Mouse (Mus musculus) gastrocnemius, postnatal 36 days (tissue): ENCODE measurements around the gene Ttc13. TPM values are rescaled to one million over a fixed set of nuclear protein-coding genes. Genes with fewer than 3 reads are reported as not detected.

Source experiments
- DNase-seq, 2 experiments: peaks; one replicate each; pipeline ENCODE4 v3.0.0; 2022
- intact Hi-C: fragments of 180-260 bp; cut with DNase I; formaldehyde crosslinking; loops from one replicate; pipeline ENCODE4 v1.15.1; 2025
- long read RNA-seq, 2 experiments: library from polyadenylated mRNA; stranded (forward); transcript quantifications; one replicate each; pipeline ENCODE4 v2.0.0; 2021
- total RNA-seq, 2 experiments: library from RNA; stranded (reverse); gene quantifications; 2 replicates each; pipeline ENCODE4 v1.2.3; 2021

The Ttc13 gene
- 10 to 100 TPM; 15.6 to 18.5 TPM for total RNA-seq
- long read RNA-seq, experiment 1, partial matches to known transcripts: 2 of 15 reads
- long read RNA-seq, experiment 1, other reads (novel, unspliced or antisense): 8 of 15 reads
- long read RNA-seq, experiment 2, transcript Ttc13-203 (21 exons, 3,148 nt): major isoform, 6 of 18 reads
- long read RNA-seq, experiment 2, partial matches to known transcripts: 1 of 18 reads
- long read RNA-seq, experiment 2, other reads (novel, unspliced or antisense): 11 of 18 reads

DNA sequence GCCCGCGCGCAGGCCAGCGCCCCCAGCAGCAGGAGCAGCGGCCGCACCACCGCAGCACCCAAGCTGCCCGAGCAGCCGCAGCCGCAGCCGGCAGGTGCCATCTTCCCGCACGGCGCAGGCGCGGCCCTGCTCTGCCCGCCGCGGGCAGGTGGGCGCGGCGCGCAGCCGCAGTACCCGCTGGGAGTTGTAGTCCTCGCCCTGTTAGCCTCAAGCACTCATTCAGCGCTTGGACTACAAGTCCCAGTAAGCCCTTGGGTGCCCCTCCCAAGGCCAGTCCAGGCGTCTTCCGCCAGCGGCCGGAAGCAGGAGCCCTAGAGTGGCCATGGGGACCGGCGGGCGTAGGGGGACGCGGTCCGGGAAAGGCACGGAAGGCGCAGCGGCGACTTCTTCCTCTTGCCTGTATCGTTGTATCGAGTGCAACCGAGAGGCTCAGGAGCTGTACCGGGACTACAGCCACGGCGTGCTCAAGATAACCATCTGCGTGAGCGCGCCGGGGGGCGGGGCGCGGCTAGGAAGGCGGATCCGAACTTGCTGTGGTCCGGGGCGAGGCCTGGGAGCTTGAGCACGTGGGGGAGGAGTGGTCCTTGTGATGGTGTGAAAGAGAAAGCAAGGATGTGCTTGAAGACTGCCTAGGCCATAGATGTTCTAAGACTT is at the start of gene Ttc13, which contains the start of gene Arv1:
TSS of gene Ttc13 (minus strand) at position 122 of the 654 bp plus-strand sequence.
TSS of gene Arv1 (plus strand) at position 278 of the 654 bp plus-strand sequence.
- peak; percentile 90 to 95 for DNase-seq
- intact Hi-C loops: no loop called here

DNA sequence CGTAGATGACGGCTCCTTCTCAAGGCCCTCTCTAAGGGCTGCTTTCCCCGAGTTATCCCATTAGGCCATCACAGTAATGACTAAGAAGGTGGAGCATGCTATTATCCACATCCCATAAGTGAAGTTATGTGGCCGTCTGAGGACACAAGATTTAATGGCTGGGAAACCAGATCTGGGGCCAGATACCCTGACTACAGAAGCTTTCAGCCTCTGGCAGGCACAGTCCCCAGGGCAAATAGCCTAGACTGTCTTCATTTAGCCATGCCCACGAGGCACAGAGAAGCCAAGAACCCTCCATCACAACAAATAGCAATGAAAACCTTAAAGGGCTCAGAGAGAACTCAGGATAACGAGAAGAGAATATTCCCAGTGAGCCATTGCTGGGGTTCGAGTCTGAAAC is 41.3 kb upstream of the Ttc13 start:
- intact Hi-C loops: no loop called here
- no peak for DNase-seq

DNA sequence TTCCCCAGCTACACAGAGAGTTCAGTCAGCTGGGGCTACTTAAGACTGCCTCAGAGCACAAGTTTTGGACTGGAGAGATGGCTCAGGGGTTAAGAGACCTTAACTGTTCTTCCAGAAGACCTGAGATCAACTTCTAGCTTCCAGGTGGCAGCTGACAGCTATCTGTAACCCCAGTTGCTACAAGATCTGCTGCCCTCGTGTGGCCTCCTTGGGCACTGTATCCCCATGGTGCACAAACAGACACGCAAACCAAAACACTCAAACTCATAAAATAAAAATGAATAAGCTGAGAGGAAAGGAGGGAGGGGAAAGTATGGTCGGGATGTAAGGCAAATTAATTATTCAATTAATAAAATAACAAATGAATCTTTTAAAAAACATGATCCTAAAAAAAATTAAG is 36.8 kb upstream of the Ttc13 start:
- intact Hi-C loops: no loop called here
- no peak for DNase-seq

- no peak for DNase-seq
- intact Hi-C loops: no loop called here
Observed at GRCm38 (mm10) chr8:124756601-124757000, 34.8 kb upstream of the Ttc13 start.

DNA sequence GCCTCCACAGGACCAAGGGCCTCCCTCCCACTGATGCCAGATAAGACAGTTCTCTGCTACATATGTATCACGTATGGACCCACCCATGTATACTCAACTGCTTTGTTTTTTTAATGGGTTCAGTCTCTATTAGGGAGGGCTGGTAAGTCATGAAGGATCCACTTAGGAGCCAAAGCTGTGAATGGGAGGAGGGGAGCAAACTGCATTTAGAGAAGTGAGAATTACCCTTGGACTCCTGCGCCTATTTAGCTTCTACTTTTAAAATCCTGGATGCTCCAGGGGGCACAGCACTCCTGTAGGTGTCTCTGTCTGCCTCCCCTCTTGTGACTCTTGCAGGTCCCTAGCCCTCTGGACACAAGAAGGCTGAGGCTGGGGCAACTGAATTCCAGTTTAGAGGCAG is 34.4 kb upstream of the Ttc13 start:
- intact Hi-C loops: no loop called here
- no peak for DNase-seq

GRCm38 (mm10) chr8:124755481-124755880 is 33.7 kb upstream of the Ttc13 start:
- intact Hi-C loops: no loop called here
- DNase-seq: no peak

- intact Hi-C loops: no loop called here
- no peak for DNase-seq
Observed at GRCm38 (mm10) chr8:124754792-124755190, 33.0 kb upstream of the Ttc13 start.

- intact Hi-C loops: no loop called here
- no peak for DNase-seq
Observed at GRCm38 (mm10) chr8:124754101-124754791, 32.5 kb upstream of the Ttc13 start.

- no peak for DNase-seq
Observed at GRCm38 (mm10) chr8:124752325-124752862, 30.6 kb upstream of the Ttc13 start.

GRCm38 (mm10) chr8:124751709-124752173 is 30.0 kb upstream of the Ttc13 start, which contains the start of gene Fam89a:
Gene Fam89a, minus strand, starts transcription at chr8:124751832.
- DNase-seq: peak; percentile 18 to 29
- intact Hi-C loops: no loop called here

More at GRCm38 (mm10) chr8:124752325-124752862, 30.6 kb upstream of the Ttc13 start:
- intact Hi-C loops: no loop called here

DNA sequence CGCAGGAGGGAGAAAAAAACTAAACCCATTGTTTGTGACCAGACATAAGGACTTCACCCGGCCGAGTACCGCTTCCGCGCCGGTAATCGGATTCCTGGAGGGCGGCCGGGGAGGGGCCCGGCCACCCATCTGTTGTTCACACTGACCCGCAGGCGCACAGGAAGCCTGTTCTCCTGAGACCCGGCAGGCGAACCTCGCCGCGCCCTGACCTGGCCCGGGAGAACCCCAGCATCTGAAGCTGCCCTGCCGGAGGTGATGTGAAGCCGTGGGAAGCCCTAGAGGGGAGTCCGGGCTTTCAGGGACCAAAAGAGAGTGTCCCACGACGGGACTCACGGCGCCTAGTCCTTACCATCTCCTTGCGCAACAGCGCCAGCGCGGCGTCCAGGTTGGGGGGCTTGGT is 29.4 kb upstream of the Ttc13 start:
- intact Hi-C loops: no loop called here
- no peak for DNase-seq

GRCm38 (mm10) chr8:124746661-124747060 is 24.9 kb upstream of the Ttc13 start:
- DNase-seq: no peak
- intact Hi-C loops: no loop called here

GRCm38 (mm10) chr8:124739268-124739667 is 17.5 kb upstream of the Ttc13 start:
- intact Hi-C loops: loop anchor here (1.0 to 2.0 kb wide), 2 partner anchors 36 to 89 kb away; no protein-coding TSS in a partner anchor
- DNase-seq: no peak

GRCm38 (mm10) chr8:124735371-124735911 is 13.7 kb upstream of the Ttc13 start:
- intact Hi-C loops: no loop called here
- no peak for DNase-seq

DNA sequence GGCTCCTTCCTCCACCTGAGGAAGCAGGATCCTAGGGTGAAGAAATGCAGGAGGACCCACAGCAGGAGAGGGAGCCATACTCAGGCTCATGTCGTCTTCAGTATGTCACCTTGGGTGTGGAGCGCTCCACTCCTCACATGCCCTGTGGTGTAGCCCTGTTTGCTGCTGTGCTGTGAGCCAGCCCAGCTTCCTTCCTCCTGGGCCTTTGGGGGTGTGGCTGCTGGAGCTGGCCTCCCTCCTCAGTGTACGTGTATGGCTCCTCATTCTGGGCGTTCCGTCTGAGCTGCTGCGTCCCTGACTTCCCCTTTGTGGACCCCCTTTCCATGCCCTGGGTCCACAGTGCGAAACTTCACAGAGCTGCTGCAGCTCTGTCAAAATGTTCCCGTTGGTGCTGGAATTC is 11.0 kb upstream of the Ttc13 start:
- intact Hi-C loops: no loop called here
- no peak for DNase-seq

DNA sequence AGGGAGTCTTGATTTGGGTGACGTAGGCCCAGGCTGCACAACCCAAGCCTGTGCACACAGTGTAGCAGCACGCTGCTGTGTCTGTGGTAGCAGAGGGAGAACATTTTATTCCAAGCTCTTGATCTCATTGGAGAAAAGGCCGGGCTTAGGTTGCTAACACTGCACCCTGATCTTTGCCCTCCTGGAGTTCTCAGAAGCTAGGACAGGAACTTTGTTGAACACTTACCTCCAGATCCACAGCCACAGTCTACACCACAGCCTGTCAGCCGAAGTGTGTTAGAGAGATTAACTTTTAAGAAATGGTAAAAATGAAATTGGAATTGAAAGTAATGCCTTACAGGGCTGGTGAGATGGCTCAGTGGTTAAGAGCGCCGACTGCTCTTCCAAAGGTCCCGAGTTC is 2.5 kb upstream of the Ttc13 start:
- intact Hi-C loops: no loop called here
- no peak for DNase-seq

DNA sequence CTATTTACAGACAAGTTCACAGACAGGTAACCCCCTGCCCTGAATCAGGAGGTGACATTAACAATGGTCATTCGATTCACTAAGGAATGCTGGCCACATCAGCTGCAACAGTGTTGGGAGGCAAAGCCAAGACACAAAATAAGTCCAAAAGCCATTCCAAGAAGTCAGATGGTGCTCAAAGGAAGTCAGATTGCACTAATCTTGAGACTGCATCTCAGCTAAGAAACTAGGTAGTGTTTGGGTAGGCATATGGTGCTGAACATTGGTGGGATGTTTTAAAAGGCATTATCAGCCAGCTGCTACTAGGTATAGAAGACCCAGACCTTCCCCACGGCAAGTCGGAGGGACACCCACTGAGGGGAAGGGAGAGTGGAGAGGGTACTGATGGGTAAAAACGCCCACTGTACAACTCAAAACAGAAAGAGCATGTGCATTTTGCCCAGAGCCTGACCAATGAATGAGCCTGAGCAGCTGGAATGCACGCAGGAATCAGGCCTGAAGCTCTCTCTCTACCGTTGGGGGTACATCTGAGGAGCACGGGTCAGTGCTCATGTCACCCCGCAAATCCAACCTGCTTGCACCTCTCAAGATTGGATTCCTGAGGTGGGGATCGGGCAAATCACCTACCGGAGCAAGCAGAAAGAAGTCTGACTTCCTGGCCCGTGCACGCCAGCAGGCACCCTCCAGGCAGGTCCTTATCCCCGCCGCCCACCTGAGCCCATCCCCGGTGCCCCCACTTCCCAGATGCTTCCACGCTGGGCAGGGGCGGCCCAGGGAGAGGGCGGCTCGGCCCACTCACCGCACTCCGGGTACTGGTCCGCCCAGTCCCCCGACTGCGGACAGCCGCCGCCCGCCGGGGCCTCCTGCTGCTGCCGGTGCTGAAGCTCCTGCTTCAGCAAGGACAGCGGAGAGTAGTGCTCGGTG is 583 bp downstream of the Ttc13 start:
- DNase-seq: peak in 1 of 2 experiments; percentile 15
- intact Hi-C loops: no loop called here

- DNase-seq: no peak
- intact Hi-C loops: no loop called here
Observed at GRCm38 (mm10) chr8:124720133-124720532, 1.6 kb downstream of the Ttc13 start.

GRCm38 (mm10) chr8:124715736-124716135 is 6.0 kb downstream of the Ttc13 start:
- DNase-seq: no peak
- intact Hi-C loops: no loop called here

GRCm38 (mm10) chr8:124713207-124713606 is 8.6 kb downstream of the Ttc13 start:
- DNase-seq: no peak
- intact Hi-C loops: no loop called here
